Mouse (Mus musculus): ENCODE results near the gene Olfr54. TPM values are rescaled to one million over a fixed set of nuclear protein-coding genes. Genes with fewer than 3 reads are reported as not detected.
"Not testable (repeated sequence)": the region's sequence is repeated elsewhere in the genome, so short reads cannot be mapped to it uniquely, and the experiment has no call there.

Gene Olfr54
- polyA plus RNA-seq, 1 experiment, result 0.16 TPM

- Histone ChIP-seq H3K36me3 (ENCODE audit: control insufficient read depth, insufficient read depth, low read length, poor library complexity, severe bottlenecking) (no peaks in the 10 kb centered on the region), H3K4me3 (ENCODE audit: low read depth, low read length) (no peak overlapping the region), H3K27me3 (ENCODE audit: control insufficient read depth, insufficient read depth, low read length, poor library complexity, severe bottlenecking) (no peaks in the 10 kb centered on the region), H3K27ac (ENCODE audit: insufficient read depth, low read length) (no peak overlapping the region), H3K4me1 (ENCODE audit: control insufficient read depth, insufficient read depth, low read length) (no peaks in the 10 kb centered on the region), H3K9ac (ENCODE audit: low read depth, poor library complexity, severe bottlenecking) (no peak overlapping the region), H3K9me3 (replicated peaks; ENCODE audit: control insufficient read depth, insufficient read depth, low read length, poor library complexity, severe bottlenecking) (no peaks in the 10 kb centered on the region)
- TF ChIP-seq EP300 (IDR thresholded peaks at IDR 0.05; ENCODE audit: insufficient read depth, low read depth, low read length) (no peak), POLR2A (IDR thresholded peaks at IDR 0.05; ENCODE audit: insufficient read depth, low read length) (no peak), CTCF (IDR thresholded peaks at IDR 0.05; ENCODE audit: low read depth, low read length) (no peak)
Measured at GRCm38 (mm10) chr11:51035951-51036350, 21.9 kb downstream of the Olfr54 start.

DNA sequence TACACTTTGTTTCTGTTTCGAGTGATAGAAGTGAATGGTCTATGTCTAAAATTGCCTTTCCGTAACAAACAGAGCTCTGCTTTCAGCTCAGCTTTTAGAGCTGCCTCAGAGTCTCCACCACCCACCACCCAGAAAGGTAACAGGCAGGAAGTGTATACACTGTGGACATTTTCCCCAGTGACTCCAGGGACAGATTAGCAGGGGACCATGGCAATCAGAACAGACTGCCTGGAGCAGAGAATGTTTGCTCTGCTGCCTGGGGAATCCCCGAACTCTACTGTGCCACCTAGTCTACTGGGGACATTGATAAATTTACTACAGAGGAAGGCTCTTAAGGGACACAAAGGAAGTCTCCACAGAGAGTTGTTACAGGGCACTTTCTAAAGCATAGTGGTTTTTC lies 30.7 kb downstream of the Olfr54 start:
- H3K9me3 ChIP-seq (replicated peaks; ENCODE audit: control insufficient read depth, insufficient read depth, low read length, poor library complexity, severe bottlenecking); H3K4me1 ChIP-seq (ENCODE audit: control insufficient read depth, insufficient read depth, low read length); H3K27ac ChIP-seq (ENCODE audit: insufficient read depth, low read length); H3K27me3 ChIP-seq (ENCODE audit: control insufficient read depth, insufficient read depth, low read length, poor library complexity, severe bottlenecking); H3K36me3 ChIP-seq (ENCODE audit: control insufficient read depth, insufficient read depth, low read length, poor library complexity, severe bottlenecking); H3K9ac ChIP-seq (ENCODE audit: low read depth, poor library complexity, severe bottlenecking); H3K4me3 ChIP-seq (ENCODE audit: low read depth, low read length): not testable (repeated sequence)

GRCm38 (mm10) chr11:51047809-51048208 lies 33.8 kb downstream of the Olfr54 start, which contains the start of gene Olfr1375:
Olfr1375 (plus strand) TSS chr11:51048109.
- not testable (repeated sequence) for H3K9ac ChIP-seq (ENCODE audit: low read depth, poor library complexity, severe bottlenecking); H3K36me3 ChIP-seq (ENCODE audit: control insufficient read depth, insufficient read depth, low read length, poor library complexity, severe bottlenecking); H3K27ac ChIP-seq (ENCODE audit: insufficient read depth, low read length); H3K27me3 ChIP-seq (ENCODE audit: control insufficient read depth, insufficient read depth, low read length, poor library complexity, severe bottlenecking); H3K9me3 ChIP-seq (replicated peaks; ENCODE audit: control insufficient read depth, insufficient read depth, low read length, poor library complexity, severe bottlenecking); H3K4me1 ChIP-seq (ENCODE audit: control insufficient read depth, insufficient read depth, low read length); H3K4me3 ChIP-seq (ENCODE audit: low read depth, low read length)

DNA sequence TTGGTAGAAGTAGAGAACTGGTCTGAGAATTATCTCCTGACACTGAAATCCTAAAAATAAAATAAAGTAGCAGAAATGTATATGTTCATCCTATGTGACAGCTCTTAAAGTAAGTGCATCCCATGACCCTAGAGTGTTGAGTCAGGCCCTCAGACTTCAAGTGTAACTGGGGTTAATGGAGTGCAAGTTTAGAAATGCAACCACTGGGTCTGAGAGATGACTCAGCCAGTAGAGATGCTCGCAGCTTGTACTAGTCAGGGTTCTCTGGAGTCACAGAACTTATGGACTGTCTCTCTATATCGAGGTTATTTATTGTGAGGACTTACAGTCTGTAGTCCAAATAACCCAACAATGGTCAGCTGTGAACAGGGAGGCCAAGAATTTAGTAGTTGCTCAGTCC lies 37.6 kb downstream of the Olfr54 start:
- Histone ChIP-seq H3K4me3 (ENCODE audit: low read depth, low read length) (no peak overlapping the region), H3K4me1 (ENCODE audit: control insufficient read depth, insufficient read depth, low read length) (no peaks in the 10 kb centered on the region), H3K36me3 (ENCODE audit: control insufficient read depth, insufficient read depth, low read length, poor library complexity, severe bottlenecking) (no peaks in the 10 kb centered on the region), H3K27ac (ENCODE audit: insufficient read depth, low read length) (no peak overlapping the region), H3K9me3 (replicated peaks; ENCODE audit: control insufficient read depth, insufficient read depth, low read length, poor library complexity, severe bottlenecking) (no peaks in the 10 kb centered on the region), H3K27me3 (ENCODE audit: control insufficient read depth, insufficient read depth, low read length, poor library complexity, severe bottlenecking) (no peaks in the 10 kb centered on the region), H3K9ac (ENCODE audit: low read depth, poor library complexity, severe bottlenecking) (no peak overlapping the region)
- no peak for TF ChIP-seq EP300 (IDR thresholded peaks at IDR 0.05; ENCODE audit: insufficient read depth, low read depth, low read length)
- no peak for TF ChIP-seq POLR2A (IDR thresholded peaks at IDR 0.05; ENCODE audit: insufficient read depth, low read length)
- TF ChIP-seq CTCF (IDR thresholded peaks at IDR 0.05; ENCODE audit: low read depth, low read length), result no peak

- no peak overlapping the region for H3K27ac ChIP-seq (ENCODE audit: insufficient read depth, low read length)
- no peak for TF ChIP-seq POLR2A (IDR thresholded peaks at IDR 0.05; ENCODE audit: insufficient read depth, low read length)
- TF ChIP-seq EP300 (IDR thresholded peaks at IDR 0.05; ENCODE audit: insufficient read depth, low read depth, low read length), result no peak
- no peak for TF ChIP-seq CTCF (IDR thresholded peaks at IDR 0.05; ENCODE audit: low read depth, low read length)
- no peaks in the 10 kb centered on the region for H3K27me3 ChIP-seq (ENCODE audit: control insufficient read depth, insufficient read depth, low read length, poor library complexity, severe bottlenecking)
- H3K4me1 ChIP-seq (ENCODE audit: control insufficient read depth, insufficient read depth, low read length), result no peaks in the 10 kb centered on the region
- H3K4me3 ChIP-seq (ENCODE audit: low read depth, low read length), result no peak overlapping the region
- no peak overlapping the region for H3K9ac ChIP-seq (ENCODE audit: low read depth, poor library complexity, severe bottlenecking)
- no peaks in the 10 kb centered on the region for H3K36me3 ChIP-seq (ENCODE audit: control insufficient read depth, insufficient read depth, low read length, poor library complexity, severe bottlenecking)
- no peaks in the 10 kb centered on the region for H3K9me3 ChIP-seq (replicated peaks; ENCODE audit: control insufficient read depth, insufficient read depth, low read length, poor library complexity, severe bottlenecking)
Measured at GRCm38 (mm10) chr11:51053230-51053629, 39.2 kb downstream of the Olfr54 start.

GRCm38 (mm10) chr11:51059151-51059571 lies 45.1 kb downstream of the Olfr54 start, which contains the start of gene Zfp354a:
Zfp354a (plus strand) TSS chr11:51059257.
- Histone ChIP-seq H3K4me3 (ENCODE audit: low read depth, low read length) (peak within 1 kb of the TSS; percentile 92), H3K27me3 (ENCODE audit: control insufficient read depth, insufficient read depth, low read length, poor library complexity, severe bottlenecking) (no peaks in the 10 kb centered on the region), H3K27ac (ENCODE audit: insufficient read depth, low read length) (no peak within 1 kb of the TSS), H3K4me1 (ENCODE audit: control insufficient read depth, insufficient read depth, low read length) (peaks cover 2% of the 10 kb centered on the region), H3K9me3 (replicated peaks; ENCODE audit: control insufficient read depth, insufficient read depth, low read length, poor library complexity, severe bottlenecking) (no peaks in the 10 kb centered on the region), H3K9ac (ENCODE audit: low read depth, poor library complexity, severe bottlenecking) (peak within 1 kb of the TSS; percentile 42), H3K36me3 (ENCODE audit: control insufficient read depth, insufficient read depth, low read length, poor library complexity, severe bottlenecking) (no peaks in the 10 kb centered on the region)
- TF ChIP-seq EP300 (IDR thresholded peaks at IDR 0.05; ENCODE audit: insufficient read depth, low read depth, low read length) (no peak), POLR2A (IDR thresholded peaks at IDR 0.05; ENCODE audit: insufficient read depth, low read length) (no peak), CTCF (IDR thresholded peaks at IDR 0.05; ENCODE audit: low read depth, low read length) (no peak)
